Mouse (Mus musculus): ENCODE data around the gene Adgrf5. TPM values are rescaled to one million over a fixed set of nuclear protein-coding genes. Genes with fewer than 3 reads are reported as not detected.

Adgrf5 gene
- polyA plus RNA-seq, 1 experiment = 1.1 TPM

DNA sequence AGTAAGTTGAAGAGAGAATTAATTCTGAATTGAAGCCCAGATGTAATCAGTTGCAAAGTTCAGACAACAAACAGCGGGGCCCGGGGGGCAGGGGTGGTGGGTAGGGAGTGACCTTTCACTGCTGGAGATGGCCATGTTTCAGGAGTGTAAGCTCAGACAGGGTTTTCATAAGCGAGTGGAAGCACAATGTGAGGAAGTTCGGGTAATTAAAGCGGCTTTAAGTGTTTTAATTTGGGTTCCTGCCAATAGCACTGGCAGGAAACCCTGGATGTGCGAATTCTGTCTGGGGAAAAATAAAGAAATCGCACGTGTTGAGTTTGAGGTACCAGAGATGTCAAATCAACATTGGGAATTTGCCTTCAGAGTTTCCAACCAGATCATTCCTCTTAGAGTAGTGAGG, 74.2 kb downstream of the Adgrf5 start:
- Histone ChIP-seq H3K9me3 (replicated peaks; ENCODE audit: control insufficient read depth, insufficient read depth, low read length, poor library complexity, severe bottlenecking) (no peaks in the 10 kb centered on the region), H3K4me1 (ENCODE audit: control insufficient read depth, insufficient read depth, low read length) (no peaks in the 10 kb centered on the region), H3K36me3 (ENCODE audit: control insufficient read depth, insufficient read depth, low read length, poor library complexity, severe bottlenecking) (no peaks in the 10 kb centered on the region), H3K27ac (ENCODE audit: insufficient read depth, low read length) (no peak overlapping the region), H3K9ac (ENCODE audit: low read depth, poor library complexity, severe bottlenecking) (no peak overlapping the region), H3K4me3 (ENCODE audit: low read depth, low read length) (no peak overlapping the region), H3K27me3 (ENCODE audit: control insufficient read depth, insufficient read depth, low read length, poor library complexity, severe bottlenecking) (no peaks in the 10 kb centered on the region)
- no peak for TF ChIP-seq EP300 (IDR thresholded peaks at IDR 0.05; ENCODE audit: insufficient read depth, low read depth, low read length)
- no peak for TF ChIP-seq CTCF (IDR thresholded peaks at IDR 0.05; ENCODE audit: low read depth, low read length)
- TF ChIP-seq POLR2A (IDR thresholded peaks at IDR 0.05; ENCODE audit: insufficient read depth, low read length) = no peak

DNA sequence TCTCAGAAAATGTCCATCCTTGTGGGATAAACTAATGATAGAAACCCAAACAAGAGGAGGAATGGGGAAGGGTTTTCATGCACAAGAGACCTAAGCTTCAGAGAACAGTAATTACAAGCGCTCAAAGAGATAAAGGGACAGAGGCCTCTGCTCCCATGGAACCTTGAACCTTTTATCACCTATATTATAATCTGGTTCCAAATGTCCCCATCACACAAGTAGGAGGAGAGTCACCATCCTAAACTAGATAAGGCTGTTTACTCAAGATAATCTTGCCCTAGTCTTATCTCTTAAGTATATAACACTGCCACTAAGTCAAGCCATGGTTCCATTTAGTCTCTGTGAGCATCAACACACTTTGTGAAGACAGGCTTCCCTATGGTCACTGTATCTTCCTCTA, 91.0 kb downstream of the Adgrf5 start:
- Histone ChIP-seq H3K4me3 (ENCODE audit: low read depth, low read length) (no peak overlapping the region), H3K9me3 (replicated peaks; ENCODE audit: control insufficient read depth, insufficient read depth, low read length, poor library complexity, severe bottlenecking) (no peaks in the 10 kb centered on the region), H3K27me3 (ENCODE audit: control insufficient read depth, insufficient read depth, low read length, poor library complexity, severe bottlenecking) (no peaks in the 10 kb centered on the region), H3K9ac (ENCODE audit: low read depth, poor library complexity, severe bottlenecking) (no peak overlapping the region), H3K36me3 (ENCODE audit: control insufficient read depth, insufficient read depth, low read length, poor library complexity, severe bottlenecking) (no peaks in the 10 kb centered on the region), H3K4me1 (ENCODE audit: control insufficient read depth, insufficient read depth, low read length) (no peaks in the 10 kb centered on the region), H3K27ac (ENCODE audit: insufficient read depth, low read length) (no peak overlapping the region)
- TF ChIP-seq CTCF (IDR thresholded peaks at IDR 0.05; ENCODE audit: low read depth, low read length) (no peak), EP300 (IDR thresholded peaks at IDR 0.05; ENCODE audit: insufficient read depth, low read depth, low read length) (no peak), POLR2A (IDR thresholded peaks at IDR 0.05; ENCODE audit: insufficient read depth, low read length) (no peak)

DNA sequence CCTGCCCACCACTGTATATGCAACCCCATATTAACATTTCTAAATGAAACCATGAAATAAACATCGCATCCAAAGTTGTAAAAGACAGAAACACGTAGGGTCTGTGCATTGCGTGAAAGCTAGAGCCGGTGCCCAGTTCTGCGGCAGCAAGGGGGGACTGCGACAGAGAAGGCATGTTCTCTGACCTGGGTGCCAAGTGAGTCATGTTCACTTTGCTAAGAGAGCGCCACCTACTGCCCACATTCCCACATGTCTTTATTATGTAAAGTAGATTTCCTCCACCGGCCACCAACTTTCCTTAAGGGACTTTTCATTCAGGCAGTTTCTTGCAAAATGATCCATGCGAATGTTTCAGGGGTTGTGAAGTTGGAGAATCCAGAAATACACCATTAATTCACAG, 98.3 kb downstream of the Adgrf5 start:
- H3K9me3 ChIP-seq (replicated peaks; ENCODE audit: control insufficient read depth, insufficient read depth, low read length, poor library complexity, severe bottlenecking) = no peaks in the 10 kb centered on the region; the same call in 1 of the 2 replicates
- no peaks in the 10 kb centered on the region for H3K4me1 ChIP-seq (ENCODE audit: control insufficient read depth, insufficient read depth, low read length)
- TF ChIP-seq EP300 (IDR thresholded peaks at IDR 0.05; ENCODE audit: insufficient read depth, low read depth, low read length) (no peak), POLR2A (IDR thresholded peaks at IDR 0.05; ENCODE audit: insufficient read depth, low read length) (no peak), CTCF (IDR thresholded peaks at IDR 0.05; ENCODE audit: low read depth, low read length) (peak; percentile 51)
- H3K4me3 ChIP-seq (ENCODE audit: low read depth, low read length) = no peak overlapping the region
- H3K36me3 ChIP-seq (ENCODE audit: control insufficient read depth, insufficient read depth, low read length, poor library complexity, severe bottlenecking) = no peaks in the 10 kb centered on the region
- H3K27me3 ChIP-seq (ENCODE audit: control insufficient read depth, insufficient read depth, low read length, poor library complexity, severe bottlenecking) = no peaks in the 10 kb centered on the region
- H3K9ac ChIP-seq (ENCODE audit: low read depth, poor library complexity, severe bottlenecking) = no peak overlapping the region
- H3K27ac ChIP-seq (ENCODE audit: insufficient read depth, low read length) = no peak overlapping the region

DNA sequence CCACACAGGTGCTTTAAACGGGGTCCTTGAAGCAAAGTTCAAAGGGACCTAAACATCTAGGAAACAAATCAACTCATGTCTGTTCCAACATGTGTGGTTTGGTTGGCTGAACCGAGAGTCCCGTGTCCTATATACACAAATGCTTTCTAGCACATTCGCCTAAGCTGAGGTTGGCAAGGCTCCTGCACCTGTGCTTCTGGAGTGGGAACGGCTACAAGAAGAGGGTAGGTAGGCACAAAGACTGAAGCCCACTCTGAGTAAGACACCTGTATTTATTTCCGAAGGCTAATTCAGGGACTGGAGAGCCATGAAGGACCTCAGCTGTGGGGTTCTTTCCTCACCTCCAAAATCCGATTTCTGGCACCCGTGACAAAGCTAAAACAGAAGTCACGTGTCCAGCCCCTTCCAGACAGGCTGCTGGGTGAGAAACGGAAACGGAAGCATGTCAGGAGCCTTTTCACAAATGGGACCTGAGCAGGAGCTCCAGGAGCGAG, 99.5 kb downstream of the Adgrf5 start:
- Histone ChIP-seq H3K27me3 (ENCODE audit: control insufficient read depth, insufficient read depth, low read length, poor library complexity, severe bottlenecking) (no peaks in the 10 kb centered on the region), H3K4me1 (ENCODE audit: control insufficient read depth, insufficient read depth, low read length) (no peaks in the 10 kb centered on the region), H3K36me3 (ENCODE audit: control insufficient read depth, insufficient read depth, low read length, poor library complexity, severe bottlenecking) (no peaks in the 10 kb centered on the region), H3K4me3 (ENCODE audit: low read depth, low read length) (no peak overlapping the region), H3K27ac (ENCODE audit: insufficient read depth, low read length) (no peak overlapping the region), H3K9me3 (replicated peaks; ENCODE audit: control insufficient read depth, insufficient read depth, low read length, poor library complexity, severe bottlenecking) (no peaks in the 10 kb centered on the region; the same call in 1 of the 2 replicates), H3K9ac (ENCODE audit: low read depth, poor library complexity, severe bottlenecking) (no peak overlapping the region)
- no peak for TF ChIP-seq CTCF (IDR thresholded peaks at IDR 0.05; ENCODE audit: low read depth, low read length)
- no peak for TF ChIP-seq EP300 (IDR thresholded peaks at IDR 0.05; ENCODE audit: insufficient read depth, low read depth, low read length)
- no peak for TF ChIP-seq POLR2A (IDR thresholded peaks at IDR 0.05; ENCODE audit: insufficient read depth, low read length)

DNA sequence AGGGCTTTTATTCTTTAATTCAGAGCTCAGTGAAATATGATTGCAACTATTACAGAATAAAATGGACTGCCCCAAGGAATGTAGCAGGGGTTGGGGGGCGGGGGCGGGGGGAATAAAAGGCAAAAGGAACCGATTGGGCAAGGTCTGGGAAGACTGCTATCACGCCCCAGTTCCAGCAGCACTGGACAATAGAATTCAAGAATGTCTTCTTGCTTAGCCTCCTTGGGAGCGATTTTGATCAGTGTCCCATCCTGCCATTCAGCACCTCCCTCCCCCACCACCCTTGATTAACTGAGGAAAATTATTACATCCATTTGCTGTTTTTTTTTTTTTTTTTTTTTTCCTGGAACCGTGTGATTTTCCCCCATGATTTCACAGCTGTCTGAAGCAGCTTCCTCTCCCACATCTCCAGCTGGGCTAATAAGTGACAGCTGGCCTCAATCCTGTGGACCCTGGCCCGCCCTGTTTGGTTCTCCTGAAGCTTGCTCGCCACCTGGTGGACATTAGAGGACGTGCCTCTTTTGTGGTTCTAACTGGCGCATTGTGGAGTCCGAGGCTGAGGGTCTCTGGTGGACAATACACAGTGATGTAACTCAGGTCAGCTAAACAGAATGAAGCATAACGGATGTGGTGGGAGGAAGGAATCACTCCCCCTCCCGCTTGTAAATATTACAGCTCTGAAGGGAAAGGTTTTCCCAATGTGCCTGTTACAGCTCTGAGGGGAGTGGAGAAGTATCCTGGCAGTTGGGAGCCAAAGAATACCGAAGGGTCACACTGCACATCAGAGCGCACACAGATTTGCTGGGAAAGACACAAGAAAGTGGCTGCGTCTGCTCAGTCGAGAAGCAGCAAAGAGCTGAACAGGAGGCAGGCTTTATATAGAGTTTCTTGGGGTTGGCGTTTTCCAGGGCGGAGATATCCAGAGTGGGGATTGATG, 100.3 kb downstream of the Adgrf5 start:
- H3K4me3 ChIP-seq (ENCODE audit: low read depth, low read length) = no peak overlapping the region
- H3K27ac ChIP-seq (ENCODE audit: insufficient read depth, low read length) = no peak overlapping the region

DNA sequence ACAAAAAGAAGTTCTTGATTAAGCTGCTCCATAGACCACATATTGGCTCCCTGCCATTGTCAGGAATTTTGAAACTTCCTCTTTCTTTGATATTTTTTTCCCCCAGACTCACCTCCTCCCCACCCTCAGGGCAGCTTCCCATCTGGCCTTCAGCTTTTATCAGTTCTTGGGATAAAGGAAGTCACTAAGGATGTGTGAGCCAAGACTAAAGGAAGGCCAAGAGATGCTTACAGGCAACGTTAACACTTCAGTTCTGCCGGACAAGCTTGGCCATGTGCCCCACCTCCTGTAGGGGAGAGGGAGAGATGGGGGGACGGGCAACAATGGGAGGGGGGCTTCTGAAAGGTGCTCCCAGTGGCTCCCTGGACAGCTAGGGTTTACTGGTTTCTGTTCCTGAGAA, 109.8 kb downstream of the Adgrf5 start:
- Histone ChIP-seq H3K9ac (ENCODE audit: low read depth, poor library complexity, severe bottlenecking) (no peak overlapping the region), H3K9me3 (replicated peaks; ENCODE audit: control insufficient read depth, insufficient read depth, low read length, poor library complexity, severe bottlenecking) (no peaks in the 10 kb centered on the region), H3K36me3 (ENCODE audit: control insufficient read depth, insufficient read depth, low read length, poor library complexity, severe bottlenecking) (no peaks in the 10 kb centered on the region), H3K27me3 (ENCODE audit: control insufficient read depth, insufficient read depth, low read length, poor library complexity, severe bottlenecking) (no peaks in the 10 kb centered on the region), H3K4me3 (ENCODE audit: low read depth, low read length) (no peak overlapping the region), H3K4me1 (ENCODE audit: control insufficient read depth, insufficient read depth, low read length) (no peaks in the 10 kb centered on the region), H3K27ac (ENCODE audit: insufficient read depth, low read length) (no peak overlapping the region)
- TF ChIP-seq POLR2A (IDR thresholded peaks at IDR 0.05; ENCODE audit: insufficient read depth, low read length) (no peak), EP300 (IDR thresholded peaks at IDR 0.05; ENCODE audit: insufficient read depth, low read depth, low read length) (no peak), CTCF (IDR thresholded peaks at IDR 0.05; ENCODE audit: low read depth, low read length) (no peak)

More for the DNA sequence above, 100.3 kb downstream of the Adgrf5 start:
- Histone ChIP-seq H3K9me3 (replicated peaks; ENCODE audit: control insufficient read depth, insufficient read depth, low read length, poor library complexity, severe bottlenecking) (no peaks in the 10 kb centered on the region; the same call in 1 of the 2 replicates), H3K27me3 (ENCODE audit: control insufficient read depth, insufficient read depth, low read length, poor library complexity, severe bottlenecking) (no peaks in the 10 kb centered on the region), H3K4me1 (ENCODE audit: control insufficient read depth, insufficient read depth, low read length) (no peaks in the 10 kb centered on the region), H3K36me3 (ENCODE audit: control insufficient read depth, insufficient read depth, low read length, poor library complexity, severe bottlenecking) (no peaks in the 10 kb centered on the region), H3K9ac (ENCODE audit: low read depth, poor library complexity, severe bottlenecking) (no peak overlapping the region)
- TF ChIP-seq EP300 (IDR thresholded peaks at IDR 0.05; ENCODE audit: insufficient read depth, low read depth, low read length) (no peak), CTCF (IDR thresholded peaks at IDR 0.05; ENCODE audit: low read depth, low read length) (peak; percentile 88), POLR2A (IDR thresholded peaks at IDR 0.05; ENCODE audit: insufficient read depth, low read length) (no peak)

Data from ES-Bruce4 (cell line).